Mouse (Mus musculus) heart, adult 2 months (tissue): ENCODE results near the gene Aamdc. TPM values are rescaled to one million over a fixed set of nuclear protein-coding genes. Genes with fewer than 3 reads are reported as not detected.

Experiments
- DNase-seq, 2 experiments: peaks; one replicate each; pipeline ENCODE4 v3.0.0; 2021
- H3K27ac ChIP-seq: fragments of 200-600 bp; 2 replicates; pipeline ENCODE4 v1.8.1; 2022
- H3K27me3 ChIP-seq: fragments of 200-500 bp; 2 replicates; pipeline ENCODE4 v1.6.1; 2012; ENCODE audit warnings: mild to moderate bottlenecking, low read length, inconsistent platforms, mixed read lengths; ENCODE audit not compliant: control insufficient read depth, insufficient read depth
- H3K36me3 ChIP-seq: fragments of 200-500 bp; 2 replicates; pipeline ENCODE4 v1.6.1; 2012; ENCODE audit warnings: low read length, inconsistent platforms; ENCODE audit not compliant: control insufficient read depth, insufficient read depth
- H3K4me1 ChIP-seq: fragments of 200-500 bp; 2 replicates; pipeline ENCODE4 v1.6.1; 2011; ENCODE audit warnings: low read length; ENCODE audit not compliant: control insufficient read depth, insufficient read depth
- H3K4me3 ChIP-seq: fragments of 200-600 bp; 2 replicates; pipeline ENCODE4 v1.8.1; 2022
- H3K79me2 ChIP-seq: fragments of 200-500 bp; replicated peaks from 2 replicates; pipeline ENCODE4 v1.6.1; 2012; ENCODE audit warnings: mild to moderate bottlenecking, inconsistent platforms, low read length, moderate library complexity, mixed read lengths; ENCODE audit not compliant: control insufficient read depth, insufficient read depth
- H3K9ac ChIP-seq: fragments of 200-500 bp; 2 replicates; pipeline ENCODE4 v1.6.1; 2012; ENCODE audit warnings: low read depth, mild to moderate bottlenecking, control low read depth, inconsistent platforms, low read length, mixed read lengths
- CTCF ChIP-seq: fragments of 200-600 bp; IDR thresholded peaks from 2 replicates; pipeline ENCODE4 v1.8.1; 2022; ENCODE audit warnings: antibody characterized with exemption, mild to moderate bottlenecking, moderate library complexity
- EP300 ChIP-seq: fragments of 200-500 bp; IDR thresholded peaks from 2 replicates; pipeline ENCODE4 v1.6.1; 2011; ENCODE audit warnings: low read depth, low read length, control low read depth; ENCODE audit not compliant: insufficient read depth
- POLR2A ChIP-seq: fragments of 200-500 bp; IDR thresholded peaks from 2 replicates; pipeline ENCODE4 v1.6.1; 2011; ENCODE audit warnings: mild to moderate bottlenecking, low read depth, low read length, control low read depth; ENCODE audit not compliant: insufficient read depth
- WGBS: fragments of 180-500 bp; shearing (Covaris S2); methylation state at CpG from one replicate; pipeline ENCODE4 v1.1.7; 2018; 5-methylcytosine and 5-hydroxymethylcytosine counted together
- intact Hi-C: fragments of 180-260 bp; cut with DNase I; formaldehyde crosslinking; loops from one replicate; pipeline ENCODE4 v1.15.1; 2025
- polyA plus RNA-seq: library from polyadenylated mRNA; depleted of rRNA; stranded (reverse); fragments of >200 nt; gene quantifications from 2 replicates; pipeline ENCODE4 v1.2.3, GENCODE M21; 2012
- total RNA-seq, 2 experiments: library from RNA; stranded (reverse); gene quantifications; 2 replicates each; pipeline ENCODE4 v1.2.3; 2021

Gene Aamdc
- total and polyA plus RNA-seq, 3 experiments: 61.0 to 67.7 (median 62.6) TPM

GRCm38 (mm10) chr7:97549301-97549700 is 30.0 kb downstream of the Aamdc start:
- intact Hi-C loops: no loop called here
- Histone ChIP-seq H3K4me1 (no peaks in the 10 kb centered on the region), H3K4me3 (no peak overlapping the region), H3K79me2 (no peaks in the 10 kb centered on the region), H3K27ac (no peak overlapping the region), H3K27me3 (no peaks in the 10 kb centered on the region), H3K9ac (no peak overlapping the region), H3K36me3 (no peaks in the 10 kb centered on the region)
- no peak for DNase-seq
- TF ChIP-seq EP300 (no peak), CTCF (no peak), POLR2A (no peak)
- WGBS: 94% methylated on average over 10 of the region's 10 CpGs

DNA sequence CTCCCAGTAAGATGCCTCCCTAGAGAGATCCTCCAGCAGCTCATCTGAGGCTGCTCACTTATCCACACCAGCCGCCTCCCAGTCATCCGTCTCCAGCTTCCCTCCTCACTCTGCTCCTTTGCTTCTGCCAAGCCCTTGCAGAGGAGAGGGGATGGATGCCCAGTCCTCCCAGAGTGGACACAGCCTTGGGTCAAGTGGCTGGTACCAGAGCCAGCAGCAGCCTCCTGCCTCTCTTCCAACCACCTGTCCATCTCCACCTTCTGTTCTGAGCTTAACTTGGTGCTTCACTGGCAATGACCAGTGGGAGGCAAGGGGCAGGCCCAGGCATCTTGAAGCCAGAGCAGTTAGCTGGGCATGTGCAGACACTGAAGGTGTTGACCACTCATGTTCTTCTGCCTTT is 32.8 kb downstream of the Aamdc start:
- no peak overlapping the region for H3K27ac ChIP-seq
- TF ChIP-seq CTCF: no peak
- no peak for TF ChIP-seq EP300
- TF ChIP-seq POLR2A: no peak
- no peaks in the 10 kb centered on the region for H3K36me3 ChIP-seq
- H3K4me3 ChIP-seq: no peak overlapping the region
- H3K27me3 ChIP-seq: no peaks in the 10 kb centered on the region
- no peak overlapping the region for H3K9ac ChIP-seq
- H3K79me2 ChIP-seq: no peaks in the 10 kb centered on the region
- no peaks in the 10 kb centered on the region for H3K4me1 ChIP-seq
- WGBS: 83% methylated on average over 2 of the region's 2 CpGs
- intact Hi-C loops: no loop called here
- no peak for DNase-seq

DNA sequence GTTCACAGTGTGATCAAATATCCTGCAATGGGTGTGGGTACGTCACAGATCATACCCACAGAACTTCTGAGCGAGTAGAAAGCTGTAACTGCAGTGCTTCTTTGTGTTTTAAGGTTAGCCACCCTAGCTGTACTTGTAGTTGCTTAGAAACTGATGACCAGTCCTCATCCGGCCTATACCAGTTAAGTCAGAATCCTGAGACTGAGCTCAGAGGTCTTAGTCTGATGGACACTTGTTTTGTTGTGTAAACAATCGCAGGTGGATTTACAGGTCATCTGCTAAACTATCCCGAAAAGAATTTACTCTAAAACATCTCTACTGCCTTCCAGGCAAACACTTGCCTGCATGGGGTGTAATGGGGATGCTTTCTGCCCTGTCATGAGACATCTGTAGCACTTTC is 42.7 kb downstream of the Aamdc start:
- H3K36me3 ChIP-seq: no peaks in the 10 kb centered on the region; the same call in 1 of the 2 replicates

GRCm38 (mm10) chr7:97535531-97535930 is 43.8 kb downstream of the Aamdc start:
- Histone ChIP-seq H3K36me3 (no peaks in the 10 kb centered on the region; the same call in 1 of the 2 replicates), H3K27me3 (no peaks in the 10 kb centered on the region), H3K79me2 (no peaks in the 10 kb centered on the region), H3K4me3 (no peak overlapping the region), H3K27ac (no peak overlapping the region), H3K9ac (no peak overlapping the region), H3K4me1 (no peaks in the 10 kb centered on the region)
- intact Hi-C loops: no loop called here
- no peak for TF ChIP-seq POLR2A
- no peak for TF ChIP-seq CTCF
- no peak for TF ChIP-seq EP300
- WGBS: 92% methylated on average over 5 of the region's 5 CpGs
- DNase-seq: no peak

More for the DNA sequence above, 42.7 kb downstream of the Aamdc start:
- Histone ChIP-seq H3K9ac (no peak overlapping the region), H3K4me3 (no peak overlapping the region), H3K4me1 (no peaks in the 10 kb centered on the region), H3K27me3 (no peaks in the 10 kb centered on the region), H3K27ac (no peak overlapping the region), H3K79me2 (no peaks in the 10 kb centered on the region)
- no peak for TF ChIP-seq EP300
- TF ChIP-seq CTCF: no peak
- no peak for TF ChIP-seq POLR2A
- 92% methylated on average over 5 of the region's 5 CpGs for WGBS
- no peak for DNase-seq
- intact Hi-C loops: no loop called here

DNA sequence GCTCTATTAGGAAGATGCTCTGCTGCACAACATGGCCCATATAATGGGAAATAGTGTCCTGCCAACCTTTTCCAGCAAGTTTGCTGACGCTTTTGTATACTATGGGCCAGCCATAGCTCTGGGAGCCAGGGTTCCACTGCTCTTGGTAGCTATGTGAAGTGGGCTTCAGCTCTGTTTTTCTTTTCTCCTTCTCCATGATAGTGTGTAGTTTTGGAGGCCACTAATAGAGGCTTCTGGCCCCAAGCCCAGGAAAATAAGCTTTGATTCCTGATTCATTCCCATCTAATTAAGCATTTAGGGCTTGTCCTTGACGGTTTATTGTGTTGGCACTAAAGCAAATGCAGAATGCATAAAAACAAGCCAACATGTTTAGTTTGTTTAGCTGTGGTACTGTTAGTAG is 59.4 kb downstream of the Aamdc start:
- no peak for DNase-seq
- Histone ChIP-seq H3K79me2 (no peaks in the 10 kb centered on the region), H3K27ac (no peak overlapping the region), H3K4me3 (no peak overlapping the region), H3K27me3 (no peaks in the 10 kb centered on the region), H3K36me3 (peaks cover 3% of the 10 kb centered on the region; the same call in 1 of the 2 replicates), H3K4me1 (no peaks in the 10 kb centered on the region; the same call in 1 of the 2 replicates), H3K9ac (no peak overlapping the region)
- WGBS: 90% methylated on average over 2 of the region's 2 CpGs
- no peak for TF ChIP-seq CTCF
- no peak for TF ChIP-seq POLR2A
- TF ChIP-seq EP300: no peak
- intact Hi-C loops: no loop called here

DNA sequence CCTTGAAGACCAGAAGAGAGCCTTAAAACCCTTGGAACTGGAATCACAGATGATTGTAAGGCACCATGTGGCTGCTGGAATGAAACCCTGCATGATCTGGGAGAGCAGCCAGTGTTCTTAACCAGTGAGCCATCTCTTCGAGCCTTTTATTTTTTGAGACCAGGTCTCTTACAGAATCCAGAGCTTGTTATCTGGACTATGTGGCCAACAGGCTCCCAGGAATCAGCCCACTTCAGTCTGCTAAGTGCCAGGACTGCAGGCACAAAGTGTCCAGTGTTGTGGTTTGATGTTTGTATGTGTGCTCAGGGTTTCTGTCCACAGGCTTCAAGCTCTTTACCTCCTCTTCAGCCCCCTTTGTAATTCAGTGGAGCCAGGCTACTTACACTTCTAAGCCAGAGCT is 64.5 kb downstream of the Aamdc start:
- WGBS: 63% methylated on average over 1 of the region's 1 CpGs
- peak overlapping the region; percentile 69 for H3K27ac ChIP-seq
- intact Hi-C loops: loop anchor here (2.0 kb wide), 1 partner anchor 14 kb away; no protein-coding TSS in a partner anchor

More for the DNA sequence above, 64.5 kb downstream of the Aamdc start:
- H3K36me3 ChIP-seq: peaks cover 15% of the 10 kb centered on the region
- DNase-seq: peak in 1 of 2 experiments; percentile 62
- TF ChIP-seq EP300 (no peak), CTCF (no peak), POLR2A (no peak)
- no peaks in the 10 kb centered on the region; the same call in 1 of the 2 replicates for H3K4me1 ChIP-seq
- H3K4me3 ChIP-seq: no peak overlapping the region
- H3K9ac ChIP-seq: no peak overlapping the region
- H3K27me3 ChIP-seq: no peaks in the 10 kb centered on the region
- H3K79me2 ChIP-seq: no peaks in the 10 kb centered on the region
